Mouse (Mus musculus): ENCODE measurements at regions not wholly inside any gene's neighbourhood (a gene's known extent, or its start where the extent isn't known, plus 50 kb on each side); places are given as distances from the start of the nearest gene placed in this dataset.

DNA sequence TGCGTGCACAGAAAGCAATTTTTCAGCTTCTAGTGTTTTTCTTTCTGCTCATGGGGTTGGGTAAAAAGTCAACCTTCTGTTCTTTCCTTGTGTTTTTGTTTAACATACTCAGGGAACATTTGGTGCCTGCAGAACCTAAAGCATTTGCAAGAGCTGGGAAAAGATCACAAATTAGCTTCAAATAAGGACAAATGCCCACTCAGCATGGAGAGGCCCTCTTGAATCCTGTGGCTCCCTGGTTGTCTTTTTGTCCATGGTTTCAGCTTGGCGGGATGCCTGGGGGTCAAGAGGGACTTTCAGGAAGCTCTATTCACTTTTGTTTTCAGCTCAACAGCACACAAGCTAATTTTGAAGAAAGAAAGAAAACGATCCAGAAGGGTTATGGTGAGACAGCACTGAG, 186.4 kb upstream of the Nampt start:
- intact Hi-C loops (cut with DNase I), result no loop called here

DNA sequence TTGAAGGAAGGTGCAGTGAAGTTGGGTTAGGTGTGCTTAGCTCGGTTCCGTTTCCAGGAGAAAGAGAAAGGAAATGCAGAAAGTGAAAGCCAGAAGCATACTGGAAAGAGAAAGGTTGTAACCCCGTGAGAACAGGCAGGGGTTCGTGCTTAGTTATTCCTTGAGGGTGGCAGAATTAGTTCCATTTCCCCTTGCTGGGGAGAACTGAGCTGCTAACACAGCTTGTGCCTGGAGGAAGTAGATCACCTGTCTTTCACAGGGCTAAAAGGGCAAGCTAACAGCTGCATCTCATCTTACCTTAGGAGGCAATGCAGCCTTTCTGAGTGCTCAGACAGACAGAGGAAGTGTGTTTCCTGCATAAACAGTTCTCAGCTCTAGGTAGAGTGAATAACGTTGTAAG, 184.3 kb upstream of the Nampt start:
- intact Hi-C loops (cut with DNase I), result loop anchor here (5.0 kb wide), 1 partner anchor 187 kb away; no protein-coding TSS in a partner anchor
- DNase-seq (ENCODE audit: low spot score in 2 of 2), result no peak

More for the DNA sequence above, 186.4 kb upstream of the Nampt start:
- DNase-seq (ENCODE audit: low spot score in 2 of 2), result peak in 1 of 2 experiments; percentile 14

DNA sequence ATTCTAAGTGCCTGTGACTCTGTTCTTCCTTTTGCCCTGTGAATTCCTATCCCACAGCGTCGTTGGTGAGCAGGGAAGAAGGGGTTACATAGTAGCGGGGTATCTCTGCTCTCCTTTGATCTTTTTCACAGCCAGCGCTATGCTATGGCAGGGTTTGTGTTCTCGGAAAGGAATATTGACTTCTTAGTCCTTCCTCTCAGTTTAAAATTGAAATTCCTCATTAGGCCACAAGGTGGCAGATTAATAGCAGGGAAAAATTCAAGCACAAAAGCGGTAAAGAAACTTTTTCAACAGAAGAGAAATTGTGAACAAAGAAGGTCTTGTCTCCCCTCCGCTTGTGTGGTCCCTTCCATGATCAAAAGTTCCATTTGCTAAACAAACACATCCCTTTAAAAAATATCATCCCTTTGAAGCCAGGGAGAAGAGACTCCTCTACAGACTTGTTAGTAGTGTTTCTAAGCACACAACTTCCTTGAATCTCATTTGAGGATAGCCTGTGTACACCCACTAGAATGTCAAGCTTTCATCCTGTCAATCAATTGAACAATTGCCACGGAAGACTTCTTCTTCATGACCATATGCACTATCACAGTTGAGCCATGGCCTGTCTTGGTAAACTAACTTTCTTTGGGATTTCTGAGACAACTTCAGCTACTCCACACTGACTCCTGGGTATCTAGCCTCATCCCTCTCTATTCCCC, 181.8 kb upstream of the Nampt start:
- intact Hi-C loops (cut with DNase I), result loop anchor here (1.0 to 5.0 kb wide), 2 partner anchors 185 to 259 kb away; no protein-coding TSS in a partner anchor
- DNase-seq (ENCODE audit: low spot score in 2 of 2), result peak; percentile 53 to 56

DNA sequence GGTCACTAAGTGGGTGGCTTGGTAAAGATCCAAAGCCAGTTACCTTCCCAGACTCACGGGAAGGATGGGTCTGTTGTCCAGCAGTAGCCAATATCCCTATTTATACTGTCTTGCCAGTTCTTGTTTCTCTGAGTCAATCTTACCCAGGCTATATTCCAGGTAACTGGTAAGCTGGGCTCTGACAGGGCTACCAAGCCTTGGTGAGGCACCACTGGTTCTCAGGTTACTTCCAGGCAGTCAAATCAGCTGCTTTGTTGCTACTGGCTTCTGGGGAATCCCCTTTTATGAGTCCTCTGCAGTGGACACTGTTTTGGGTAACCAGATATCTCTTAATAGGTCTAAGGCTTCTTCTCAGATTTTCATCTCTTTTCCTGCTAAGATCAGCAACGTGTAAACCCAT, 178.8 kb upstream of the Nampt start:
- no peak for DNase-seq (ENCODE audit: low spot score in 2 of 2)
- intact Hi-C loops (cut with DNase I), result no loop called here

DNA sequence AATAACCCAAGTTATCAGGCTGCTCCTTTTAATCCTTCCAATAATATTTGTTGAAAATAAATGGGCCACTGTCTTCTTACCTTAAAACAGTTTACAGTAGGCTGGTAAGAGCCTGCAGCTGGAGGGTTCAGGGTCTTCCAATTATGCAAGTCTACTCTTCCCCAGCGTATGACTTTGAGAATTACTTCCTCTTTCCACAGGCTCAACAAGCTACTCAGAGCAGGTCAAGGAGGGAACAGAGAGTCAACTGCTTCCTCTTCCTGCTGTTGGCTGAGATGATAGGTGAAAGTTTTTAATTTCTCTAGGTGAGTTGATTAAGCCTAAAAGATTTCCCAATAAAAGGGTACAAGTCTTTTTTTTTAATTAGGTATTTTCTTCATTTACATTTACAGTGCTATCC, 176.9 kb upstream of the Nampt start:
- no peak for DNase-seq (ENCODE audit: low spot score in 2 of 2)
- intact Hi-C loops (cut with DNase I), result no loop called here

DNA sequence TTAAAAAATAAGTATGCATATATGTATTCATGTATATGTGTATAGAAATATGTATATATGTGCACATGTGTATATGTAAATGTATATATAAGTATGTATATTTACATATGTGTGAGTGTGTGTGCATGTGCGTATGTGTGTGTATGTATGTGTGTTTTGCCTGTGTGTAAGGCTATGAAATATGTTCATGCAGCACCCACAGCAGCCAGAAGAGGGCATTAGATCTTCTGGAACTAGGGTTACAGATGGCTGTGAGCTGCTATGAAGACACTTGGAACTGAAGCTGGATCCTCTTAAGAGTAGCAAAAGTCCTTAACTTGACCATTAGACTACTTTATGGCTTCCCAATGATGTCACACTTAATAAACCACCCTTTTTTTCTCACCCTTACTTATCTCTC, 166.2 kb upstream of the Nampt start:
- intact Hi-C loops (cut with DNase I), result no loop called here
- DNase-seq (ENCODE audit: low spot score in 2 of 2), result no peak

DNA sequence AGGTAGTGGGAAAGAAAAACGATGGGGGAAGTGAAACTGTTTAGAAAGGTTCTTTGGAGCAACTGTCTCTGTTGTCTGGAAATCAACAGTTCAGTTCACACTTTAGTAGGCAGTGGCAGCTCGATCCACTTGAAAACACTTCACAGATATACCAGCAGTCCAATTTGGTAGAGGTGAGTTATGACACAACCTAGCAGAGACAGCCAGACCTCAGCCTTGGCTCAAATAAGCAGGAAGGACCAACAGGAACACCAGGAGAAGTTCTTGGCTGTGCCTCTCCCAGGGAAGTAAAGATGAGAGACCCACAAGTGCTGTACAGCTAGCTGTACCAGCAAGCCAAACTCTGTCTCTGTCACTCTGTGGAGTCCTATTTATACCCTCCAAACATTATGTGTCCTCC, 163.2 kb upstream of the Nampt start:
- intact Hi-C loops (cut with DNase I), result no loop called here
- no peak for DNase-seq (ENCODE audit: low spot score in 2 of 2)

DNA sequence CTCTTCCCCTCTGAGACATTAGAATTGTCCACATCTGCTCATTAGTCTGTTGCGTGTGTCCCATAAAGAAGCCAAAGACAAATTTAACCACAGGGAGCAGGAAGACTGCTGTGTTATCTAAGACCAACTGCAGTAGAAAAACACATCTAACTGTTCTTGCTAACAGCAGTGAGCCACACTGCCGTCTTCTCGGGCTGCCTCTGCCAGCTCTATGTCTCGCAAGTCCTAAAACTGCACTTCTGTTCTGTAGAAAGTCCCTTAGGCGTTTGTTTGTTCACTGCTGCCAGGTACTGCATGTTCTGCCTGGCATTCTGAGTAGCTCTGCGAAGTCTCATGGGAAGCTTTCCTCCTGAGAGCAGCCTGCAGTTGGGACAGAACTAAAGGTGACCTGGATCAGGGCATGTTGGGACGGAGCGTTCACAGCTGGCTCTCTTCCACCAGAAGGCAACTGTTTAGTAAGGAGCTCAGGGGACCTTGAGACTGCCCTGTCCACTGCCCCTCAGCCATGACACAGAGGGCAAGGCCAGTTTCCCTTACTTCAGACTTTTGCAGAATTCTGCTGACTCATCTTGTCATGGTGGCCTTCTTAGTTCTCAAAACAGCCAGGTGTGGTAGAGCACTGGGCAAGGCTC, 157.4 kb upstream of the Nampt start:
- DNase-seq (ENCODE audit: low spot score in 2 of 2), result peak in 1 of 2 experiments; percentile 17
- intact Hi-C loops (cut with DNase I), result no loop called here

DNA sequence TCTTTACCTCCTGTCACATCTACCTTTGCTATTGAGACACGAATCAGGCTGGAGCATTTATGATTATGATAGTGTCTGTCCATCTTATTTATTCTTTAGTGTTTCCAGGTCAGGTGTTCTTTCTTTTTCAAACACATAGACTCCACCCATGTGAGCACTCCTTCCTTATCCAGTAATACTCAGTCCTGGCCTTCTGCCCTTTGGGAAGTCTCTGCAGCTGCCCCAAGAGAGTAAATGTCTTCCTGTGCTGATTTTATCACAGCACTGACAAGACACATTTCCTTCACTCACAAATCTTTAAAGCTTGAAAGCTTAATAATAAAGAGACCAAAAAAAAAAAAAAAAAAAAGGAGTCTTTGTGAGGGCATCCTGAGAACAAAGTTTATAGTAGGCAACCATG, 153.3 kb upstream of the Nampt start:
- intact Hi-C loops (cut with DNase I), result no loop called here

DNA sequence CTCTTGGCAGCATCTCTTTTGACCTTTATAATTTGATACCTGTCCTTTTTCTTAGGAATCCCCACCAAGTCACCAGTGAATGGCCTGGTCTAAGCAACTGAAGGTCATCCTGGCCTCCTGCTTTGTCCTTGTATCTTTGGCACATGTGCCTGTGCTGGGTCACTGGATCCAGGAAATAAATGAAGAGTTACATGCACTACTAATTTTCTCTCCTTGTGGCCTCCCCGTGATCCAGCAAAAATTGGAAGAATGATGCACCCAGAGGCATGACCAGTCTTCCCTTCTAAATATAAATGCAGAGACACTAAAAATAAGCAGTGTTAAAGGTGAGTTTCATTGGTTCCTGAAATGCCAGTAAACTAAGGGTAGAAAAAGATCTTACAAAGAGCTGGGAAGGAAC, 141.4 kb upstream of the Nampt start:
- DNase-seq (ENCODE audit: low spot score in 2 of 2), result no peak
- intact Hi-C loops (cut with DNase I), result no loop called here

More for the DNA sequence above, 153.3 kb upstream of the Nampt start:
- no peak for DNase-seq (ENCODE audit: low spot score in 2 of 2)

DNA sequence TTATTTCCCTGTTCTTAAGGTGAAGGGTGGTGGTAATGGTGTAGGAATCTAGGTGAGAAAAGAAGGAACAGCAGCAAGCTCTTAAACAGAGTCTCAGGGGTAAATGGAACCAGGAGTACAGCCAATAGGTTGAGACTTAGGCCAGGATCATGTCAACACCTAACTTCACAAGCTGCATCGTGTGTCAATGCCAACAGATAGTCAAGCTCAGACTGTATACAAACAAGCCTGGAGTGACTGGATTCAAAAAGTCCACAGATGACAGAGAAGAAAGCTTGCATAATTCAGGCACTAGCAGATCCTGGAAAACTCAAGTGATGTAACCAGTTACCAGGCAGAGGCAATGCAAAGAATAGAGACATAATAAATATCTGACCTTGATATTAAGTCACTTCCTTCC, 140.6 kb upstream of the Nampt start:
- intact Hi-C loops (cut with DNase I), result no loop called here
- DNase-seq (ENCODE audit: low spot score in 2 of 2), result no peak

DNA sequence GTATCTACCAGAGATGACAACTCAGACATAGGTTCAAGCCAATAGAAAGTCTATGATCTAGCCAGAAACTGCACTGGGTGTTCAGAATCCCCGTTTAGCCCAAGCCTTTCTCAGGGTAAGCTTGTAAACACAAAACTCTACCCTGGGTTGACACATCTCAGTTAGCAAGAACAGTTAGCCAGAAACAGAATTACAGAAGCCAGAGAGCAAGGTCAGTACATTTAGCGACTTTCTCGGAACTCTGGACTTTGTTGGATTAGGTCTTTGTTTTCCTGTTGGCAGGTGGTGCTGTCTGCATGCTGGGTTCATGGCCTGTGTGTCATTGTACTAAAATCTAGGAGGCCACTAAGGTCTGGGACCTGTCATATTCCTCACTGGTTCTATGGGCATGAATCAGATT, 137.4 kb upstream of the Nampt start:
- no peak for DNase-seq (ENCODE audit: low spot score in 2 of 2)
- intact Hi-C loops (cut with DNase I), result no loop called here

DNA sequence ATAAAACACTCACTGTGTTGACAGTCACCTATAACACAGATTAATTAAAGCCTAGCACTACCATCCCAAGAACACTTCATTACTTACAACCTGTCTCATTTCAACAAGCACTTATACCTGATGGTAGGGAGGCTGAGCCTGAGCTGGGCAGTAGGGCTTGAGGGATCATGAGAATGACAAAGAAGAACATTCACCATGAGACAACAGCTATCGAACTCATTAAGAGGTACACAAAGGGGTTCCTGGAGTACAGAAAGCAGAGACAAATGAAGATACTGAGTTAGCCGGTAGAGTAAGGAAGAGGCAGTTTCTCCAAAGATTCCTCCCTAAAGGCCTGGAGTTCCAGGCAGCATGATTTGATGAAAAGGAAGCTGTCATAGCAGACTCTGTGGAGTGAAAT, 136.0 kb upstream of the Nampt start:
- intact Hi-C loops (cut with DNase I), result no loop called here
- no peak for DNase-seq (ENCODE audit: low spot score in 2 of 2)

DNA sequence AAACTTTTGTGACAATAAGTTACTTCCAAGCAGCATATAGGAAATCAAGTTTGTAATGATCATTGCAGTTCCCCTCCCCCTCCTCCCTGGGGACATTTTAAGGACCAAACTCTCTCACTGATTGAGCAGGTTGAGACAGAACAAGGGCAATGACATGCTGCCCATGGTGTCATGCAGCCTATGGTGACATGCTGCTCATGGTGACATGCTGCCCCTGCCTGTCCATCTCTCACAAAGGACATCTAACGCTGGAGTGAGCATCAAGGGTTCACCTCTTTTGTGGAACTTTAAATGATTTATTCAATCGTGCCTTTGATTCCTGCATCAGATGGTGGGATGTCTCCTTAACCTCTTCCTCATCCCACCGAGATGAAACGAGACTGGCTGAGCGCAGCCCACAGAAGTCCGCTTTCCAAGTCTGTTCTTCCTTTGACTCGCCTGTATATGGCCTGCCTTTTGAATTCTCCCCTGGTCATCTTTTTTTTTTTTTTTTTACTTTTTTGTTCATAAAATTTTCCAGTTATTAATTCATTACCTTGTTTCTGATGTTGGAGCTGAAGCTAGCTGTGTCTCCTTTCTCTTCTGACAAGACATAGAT, 133.5 kb upstream of the Nampt start:
- intact Hi-C loops (cut with DNase I), result no loop called here
- DNase-seq (ENCODE audit: low spot score in 2 of 2), result no peak

DNA sequence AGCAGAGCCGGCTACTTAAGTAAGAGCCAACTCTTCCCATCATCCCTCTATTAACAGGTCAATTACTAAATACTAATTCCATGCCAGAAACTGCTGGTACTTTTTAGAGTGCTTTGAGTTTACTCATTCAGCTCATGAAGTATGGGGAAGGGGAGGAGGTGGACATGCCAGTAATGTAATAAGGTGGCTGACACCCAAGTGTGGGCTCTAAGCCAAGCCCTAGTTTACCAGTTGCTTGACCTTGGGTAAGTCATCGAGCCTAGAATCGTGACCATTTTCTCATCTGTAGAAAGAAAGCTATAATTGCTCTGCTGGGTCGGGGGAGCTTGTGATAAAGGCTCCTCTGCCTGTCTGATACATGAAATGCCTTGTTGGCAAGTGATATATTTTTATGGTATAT, 130.0 kb upstream of the Nampt start:
- intact Hi-C loops (cut with DNase I), result no loop called here
- no peak for DNase-seq (ENCODE audit: low spot score in 2 of 2)

DNA sequence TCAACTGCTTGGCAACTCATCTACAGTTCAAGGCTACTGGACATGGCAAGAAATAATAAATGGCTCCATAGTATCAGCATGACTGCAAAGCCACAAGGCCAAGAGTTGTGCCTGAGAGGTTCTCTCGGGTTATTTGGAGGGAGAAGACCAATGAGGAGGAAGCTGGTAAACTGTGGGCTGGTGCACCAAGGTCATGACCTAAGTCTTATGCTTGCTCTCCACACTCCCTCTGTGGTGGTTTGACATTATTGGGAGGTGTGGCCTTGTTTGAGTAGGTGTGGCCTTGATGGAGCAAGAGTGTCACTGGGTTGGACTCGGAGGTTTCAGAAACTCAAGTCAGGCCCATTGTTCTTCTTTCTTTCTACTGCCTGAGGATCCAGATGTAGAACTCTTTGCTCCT, 129.2 kb upstream of the Nampt start:
- intact Hi-C loops (cut with DNase I), result no loop called here
- no peak for DNase-seq (ENCODE audit: low spot score in 2 of 2)

DNA sequence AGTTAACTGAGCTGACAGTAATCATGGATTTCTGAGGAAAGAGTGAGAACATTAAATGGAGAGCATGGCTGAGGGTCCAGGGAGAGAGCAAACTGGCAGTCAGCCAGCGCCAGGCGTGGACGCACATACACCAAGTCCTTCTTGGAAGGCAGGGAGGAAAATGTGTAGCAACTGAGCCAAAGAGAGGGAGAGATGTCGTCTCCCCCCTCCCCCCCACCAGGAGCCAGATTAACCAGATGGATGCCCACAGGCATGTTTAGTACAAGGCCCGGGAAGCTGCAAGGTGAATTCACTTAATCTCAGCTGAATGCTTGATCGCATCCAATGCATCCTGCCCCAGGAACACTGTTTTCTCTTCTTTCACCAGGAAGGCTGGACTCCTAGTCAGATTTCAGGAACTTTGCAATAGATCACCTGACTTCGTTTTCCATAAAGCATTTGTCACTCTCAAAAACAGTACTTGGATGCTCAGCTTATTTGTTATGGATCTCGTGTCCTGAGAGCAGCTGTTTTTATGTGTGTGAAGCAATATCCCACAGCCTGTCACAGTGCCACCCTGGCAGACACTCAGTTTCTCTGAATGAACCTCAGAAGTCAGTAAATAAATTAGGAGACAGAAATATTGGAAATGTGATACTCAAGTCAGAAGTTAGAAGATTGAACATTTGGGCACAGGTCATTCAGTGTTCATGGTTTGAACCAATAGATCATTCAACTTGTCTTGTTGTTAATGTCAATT, 127.1 kb upstream of the Nampt start:
- intact Hi-C loops (cut with DNase I), result no loop called here
- no peak for DNase-seq (ENCODE audit: low spot score in 2 of 2)

DNA sequence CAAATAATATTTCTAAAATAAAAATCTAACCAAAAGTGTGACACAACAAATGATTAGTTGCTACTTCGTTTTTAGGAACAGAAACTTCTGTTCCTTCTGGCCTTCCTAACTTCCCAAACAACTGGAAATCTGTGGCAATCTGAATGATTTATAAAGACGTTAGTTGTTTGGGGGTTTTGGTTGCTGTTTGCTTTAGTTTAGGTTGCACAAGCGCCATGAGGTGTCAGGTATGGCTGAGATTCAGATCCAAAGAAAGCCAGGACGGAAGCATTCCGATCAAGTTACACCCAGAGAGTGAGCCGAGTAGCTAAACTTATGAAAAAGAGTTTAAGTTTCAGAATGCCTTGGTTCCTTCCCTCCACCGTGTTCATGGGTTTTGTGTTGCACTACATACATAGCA, 126.4 kb upstream of the Nampt start:
- DNase-seq (ENCODE audit: low spot score in 2 of 2), result no peak
- intact Hi-C loops (cut with DNase I), result no loop called here

DNA sequence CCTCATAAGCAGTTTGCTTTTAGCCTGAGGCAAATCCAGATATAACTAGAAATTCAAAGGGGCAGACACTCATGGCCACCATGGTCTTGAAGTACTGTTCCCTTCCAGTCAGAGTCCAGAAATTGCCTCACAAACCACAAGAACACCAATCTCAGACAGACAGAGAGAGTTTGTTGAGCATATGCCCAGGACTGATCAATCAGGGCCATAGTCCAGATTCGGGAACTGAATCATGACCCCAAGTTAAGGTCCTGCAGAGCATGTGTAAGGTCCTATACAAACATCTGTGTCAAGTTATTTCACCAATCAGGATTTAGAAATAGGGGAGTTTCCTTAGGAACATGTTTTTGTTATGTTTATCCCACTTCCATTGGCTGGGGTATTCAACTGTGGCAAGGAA, 125.7 kb upstream of the Nampt start:
- intact Hi-C loops (cut with DNase I), result no loop called here

DNA sequence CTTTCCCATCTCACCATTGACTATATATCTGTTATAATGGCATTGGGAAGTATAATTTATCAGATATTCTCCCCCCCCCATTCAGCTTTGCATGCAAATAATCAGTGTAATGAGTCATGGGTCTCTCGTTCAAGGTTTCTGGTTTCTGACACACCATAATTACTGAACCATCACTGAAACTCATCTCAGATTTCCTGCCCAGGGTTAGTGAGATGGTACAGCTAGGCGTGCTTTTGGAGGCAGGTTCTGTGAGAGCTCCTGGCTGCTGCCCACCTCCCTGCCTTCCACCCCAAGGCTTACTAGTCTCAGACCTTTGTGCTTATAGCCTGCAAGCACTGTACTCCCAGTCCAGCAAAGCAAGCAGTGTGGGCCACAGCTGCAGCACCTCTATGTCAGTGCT, 122.5 kb upstream of the Nampt start:
- intact Hi-C loops (cut with DNase I), result no loop called here
- DNase-seq (ENCODE audit: low spot score in 2 of 2), result no peak

More for the DNA sequence above, 125.7 kb upstream of the Nampt start:
- DNase-seq (ENCODE audit: low spot score in 2 of 2), result no peak

All from left cerebral cortex, postnatal 14 days (tissue).